Mouse (Mus musculus): ENCODE measurements around the gene Rsph1. TPM values are rescaled to one million over a fixed set of nuclear protein-coding genes. Genes with fewer than 3 reads are reported as not detected.

Rsph1 gene
- polyA plus RNA-seq, 1 experiment, result 0.30 TPM

- H3K36me3 ChIP-seq (ENCODE audit: control insufficient read depth, insufficient read depth), result no peaks in the 10 kb centered on the region
- no peak overlapping the region for H3K4me3 ChIP-seq
- no peaks in the 10 kb centered on the region for H3K79me2 ChIP-seq (ENCODE audit: control insufficient read depth, insufficient read depth)
- no peak overlapping the region for H3ac ChIP-seq (ENCODE audit: control insufficient read depth, insufficient read length)
- H3K4me2 ChIP-seq (ENCODE audit: low read depth), result no peak overlapping the region
- TF ChIP-seq TCF12 (IDR thresholded peaks at IDR 0.05; ENCODE audit: insufficient read depth, poor library complexity, severe bottlenecking) (no peak), POLR2A (IDR thresholded peaks at IDR 0.05; ENCODE audit: insufficient read length, low read depth) (no peak), SRF (IDR thresholded peaks at IDR 0.05; ENCODE audit: control insufficient read depth, insufficient read length, low read depth) (no peak), REST (IDR thresholded peaks at IDR 0.05; ENCODE audit: insufficient read depth, insufficient read length) (no peak), E2F4 (IDR thresholded peaks at IDR 0.05; ENCODE audit: insufficient read depth) (no peak), TCF3 (IDR thresholded peaks at IDR 0.05; ENCODE audit: insufficient read length, low read depth) (no peak), MAX (IDR thresholded peaks at IDR 0.05; ENCODE audit: low read depth) (no peak), MYOG (IDR thresholded peaks at IDR 0.05; ENCODE audit: control insufficient read depth in 1 of 3, insufficient read depth in 1 of 3, insufficient read length in 2 of 3, low read depth in 2 of 3) (no peak), USF1 (IDR thresholded peaks at IDR 0.05; ENCODE audit: low read depth) (no peak), POLR2AphosphoS2 (IDR thresholded peaks at IDR 0.05; ENCODE audit: insufficient read length, low read depth) (no peak), MYOD1 (IDR thresholded peaks at IDR 0.05; ENCODE audit: control insufficient read depth in 1 of 3, insufficient read length in 2 of 3, low read depth in 2 of 3) (no peak), CEBPB (IDR thresholded peaks at IDR 0.05; ENCODE audit: insufficient read depth, poor library complexity, severe bottlenecking) (no peak)
- H3K27me3 ChIP-seq (ENCODE audit: control insufficient read depth, insufficient read depth, insufficient read length), result no peaks in the 10 kb centered on the region
Measured at GRCm38 (mm10) chr17:31288999-31289726, 12.0 kb upstream of the Rsph1 start.

- no peaks in the 10 kb centered on the region for H3K27me3 ChIP-seq (ENCODE audit: control insufficient read depth, insufficient read depth, insufficient read length)
- no peaks in the 10 kb centered on the region for H3K79me2 ChIP-seq (ENCODE audit: control insufficient read depth, insufficient read depth)
- no peak overlapping the region for H3K4me2 ChIP-seq (ENCODE audit: low read depth)
- no peak overlapping the region for H3ac ChIP-seq (ENCODE audit: control insufficient read depth, insufficient read length)
- no peaks in the 10 kb centered on the region for H3K36me3 ChIP-seq (ENCODE audit: control insufficient read depth, insufficient read depth)
- no peak for TF ChIP-seq E2F4 (IDR thresholded peaks at IDR 0.05; ENCODE audit: insufficient read depth)
- no peak for TF ChIP-seq TCF12 (IDR thresholded peaks at IDR 0.05; ENCODE audit: insufficient read depth, poor library complexity, severe bottlenecking)
- TF ChIP-seq POLR2AphosphoS2 (IDR thresholded peaks at IDR 0.05; ENCODE audit: insufficient read length, low read depth), result no peak
- no peak for TF ChIP-seq POLR2A (IDR thresholded peaks at IDR 0.05; ENCODE audit: insufficient read length, low read depth)
- no peak for TF ChIP-seq MYOD1 (IDR thresholded peaks at IDR 0.05; ENCODE audit: control insufficient read depth in 1 of 3, insufficient read length in 2 of 3, low read depth in 2 of 3)
- TF ChIP-seq MAX (IDR thresholded peaks at IDR 0.05; ENCODE audit: low read depth), result no peak
- TF ChIP-seq TCF3 (IDR thresholded peaks at IDR 0.05; ENCODE audit: insufficient read length, low read depth), result no peak
- TF ChIP-seq USF1 (IDR thresholded peaks at IDR 0.05; ENCODE audit: low read depth), result no peak
- TF ChIP-seq CEBPB (IDR thresholded peaks at IDR 0.05; ENCODE audit: insufficient read depth, poor library complexity, severe bottlenecking), result no peak
- no peak for TF ChIP-seq SRF (IDR thresholded peaks at IDR 0.05; ENCODE audit: control insufficient read depth, insufficient read length, low read depth)
- TF ChIP-seq MYOG (IDR thresholded peaks at IDR 0.05; ENCODE audit: control insufficient read depth in 1 of 3, insufficient read depth in 1 of 3, insufficient read length in 2 of 3, low read depth in 2 of 3), result no peak
- TF ChIP-seq REST (IDR thresholded peaks at IDR 0.05; ENCODE audit: insufficient read depth, insufficient read length), result no peak
- no peak overlapping the region for H3K4me3 ChIP-seq
Measured at GRCm38 (mm10) chr17:31287216-31287615, 10.0 kb upstream of the Rsph1 start.

- TF ChIP-seq TCF12 (IDR thresholded peaks at IDR 0.05; ENCODE audit: insufficient read depth, poor library complexity, severe bottlenecking), result no peak
- TF ChIP-seq MAX (IDR thresholded peaks at IDR 0.05; ENCODE audit: low read depth), result no peak
- no peak for TF ChIP-seq MYOG (IDR thresholded peaks at IDR 0.05; ENCODE audit: control insufficient read depth in 1 of 3, insufficient read depth in 1 of 3, insufficient read length in 2 of 3, low read depth in 2 of 3)
- TF ChIP-seq CEBPB (IDR thresholded peaks at IDR 0.05; ENCODE audit: insufficient read depth, poor library complexity, severe bottlenecking), result no peak
- no peak for TF ChIP-seq USF1 (IDR thresholded peaks at IDR 0.05; ENCODE audit: low read depth)
- TF ChIP-seq REST (IDR thresholded peaks at IDR 0.05; ENCODE audit: insufficient read depth, insufficient read length), result no peak
- TF ChIP-seq SRF (IDR thresholded peaks at IDR 0.05; ENCODE audit: control insufficient read depth, insufficient read length, low read depth), result no peak
- TF ChIP-seq E2F4 (IDR thresholded peaks at IDR 0.05; ENCODE audit: insufficient read depth), result no peak
- no peak for TF ChIP-seq POLR2AphosphoS2 (IDR thresholded peaks at IDR 0.05; ENCODE audit: insufficient read length, low read depth)
- TF ChIP-seq MYOD1 (IDR thresholded peaks at IDR 0.05; ENCODE audit: control insufficient read depth in 1 of 3, insufficient read length in 2 of 3, low read depth in 2 of 3), result no peak
- no peak for TF ChIP-seq POLR2A (IDR thresholded peaks at IDR 0.05; ENCODE audit: insufficient read length, low read depth)
- TF ChIP-seq TCF3 (IDR thresholded peaks at IDR 0.05; ENCODE audit: insufficient read length, low read depth), result no peak
- no peaks in the 10 kb centered on the region for H3K27me3 ChIP-seq (ENCODE audit: control insufficient read depth, insufficient read depth, insufficient read length)
- no peaks in the 10 kb centered on the region for H3K79me2 ChIP-seq (ENCODE audit: control insufficient read depth, insufficient read depth)
- no peak within 1 kb of the TSS for H3K4me3 ChIP-seq
- no peak within 1 kb of the TSS for H3ac ChIP-seq (ENCODE audit: control insufficient read depth, insufficient read length)
- no peaks in the 10 kb centered on the region for H3K36me3 ChIP-seq (ENCODE audit: control insufficient read depth, insufficient read depth)
- H3K4me2 ChIP-seq (ENCODE audit: low read depth), result no peak within 1 kb of the TSS
Measured at GRCm38 (mm10) chr17:31286492-31286891, 9.3 kb upstream of the Rsph1 start, which contains the start of gene Slc37a1. Slc37a1 (plus strand) TSS chr17:31286792.

- no peak overlapping the region for H3ac ChIP-seq (ENCODE audit: control insufficient read depth, insufficient read length)
- H3K4me2 ChIP-seq (ENCODE audit: low read depth), result no peak overlapping the region
- no peak overlapping the region for H3K4me3 ChIP-seq
- no peaks in the 10 kb centered on the region for H3K36me3 ChIP-seq (ENCODE audit: control insufficient read depth, insufficient read depth)
- H3K79me2 ChIP-seq (ENCODE audit: control insufficient read depth, insufficient read depth), result no peaks in the 10 kb centered on the region
- H3K27me3 ChIP-seq (ENCODE audit: control insufficient read depth, insufficient read depth, insufficient read length), result no peaks in the 10 kb centered on the region
- TF ChIP-seq SRF (IDR thresholded peaks at IDR 0.05; ENCODE audit: control insufficient read depth, insufficient read length, low read depth) (no peak), MAX (IDR thresholded peaks at IDR 0.05; ENCODE audit: low read depth) (no peak), USF1 (IDR thresholded peaks at IDR 0.05; ENCODE audit: low read depth) (no peak), POLR2AphosphoS2 (IDR thresholded peaks at IDR 0.05; ENCODE audit: insufficient read length, low read depth) (no peak), POLR2A (IDR thresholded peaks at IDR 0.05; ENCODE audit: insufficient read length, low read depth) (no peak), TCF12 (IDR thresholded peaks at IDR 0.05; ENCODE audit: insufficient read depth, poor library complexity, severe bottlenecking) (no peak), CEBPB (IDR thresholded peaks at IDR 0.05; ENCODE audit: insufficient read depth, poor library complexity, severe bottlenecking) (no peak), TCF3 (IDR thresholded peaks at IDR 0.05; ENCODE audit: insufficient read length, low read depth) (no peak), MYOD1 (IDR thresholded peaks at IDR 0.05; ENCODE audit: control insufficient read depth in 1 of 3, insufficient read length in 2 of 3, low read depth in 2 of 3) (no peak)
Measured at GRCm38 (mm10) chr17:31285867-31286266, 8.7 kb upstream of the Rsph1 start.
